Mouse (Mus musculus): Measurements from ENCODE around the gene Rasa3.

DNA sequence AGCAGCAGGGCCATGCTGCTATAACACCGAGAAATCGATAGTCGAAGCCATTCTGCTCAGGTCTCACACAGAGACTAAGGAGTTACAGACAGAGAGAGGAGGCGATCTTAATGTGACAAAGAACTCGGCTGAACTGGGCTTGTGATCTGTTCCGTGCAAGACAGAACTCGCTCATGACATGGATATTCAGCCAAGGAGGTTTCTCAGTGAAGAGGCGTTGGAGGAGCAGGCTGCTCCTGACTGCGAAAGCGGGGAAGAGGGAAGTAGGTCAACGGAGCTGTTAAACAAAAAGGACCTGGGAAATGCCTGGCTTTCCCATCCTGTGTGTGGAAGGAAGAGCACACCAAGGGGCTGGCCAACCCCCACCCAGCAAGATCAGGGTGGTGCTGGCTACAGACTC, 105.4 kb downstream of the Rasa3 start:
- TF ChIP-seq CTCF (IDR thresholded peaks at IDR 0.05; ENCODE audit: control insufficient read depth, insufficient read depth, insufficient read length) (no peak), USF1 (IDR thresholded peaks at IDR 0.05; ENCODE audit: low read depth) (no peak), MAX (IDR thresholded peaks at IDR 0.05) (no peak), MYOG (IDR thresholded peaks at IDR 0.05; ENCODE audit: control insufficient read depth, extremely low read depth, insufficient read length) (no peak)
